In genomic region chr6:99118534-99118933, GRCm38 (mm10) we compare ENCODE assay signal across 26 mouse cellular contexts.
A peak's percentile ranks its signal among the peaks of the same experiment; 100 is the strongest.
DNase-seq lines count a peak whose midpoint lies in the region; ATAC-seq and TF ChIP-seq lines count a peak whose summit lies in the region.
"Had no signal": no experiment of that assay in that cellular context is flagged by ENCODE, and none has a peak within 500 bp of the region (broad histone marks: within the 10 kb centered on the region; RNA-seq: fewer than 3 reads in every experiment).

No protein-coding gene starts in this region.

- no peak overlapping the region for H3K4me3 ChIP-seq in liver, postnatal 0 days (ENCODE audit: low read depth, low read length)
- no peak overlapping the region for H3K4me3 ChIP-seq in stomach, embryonic 14.5 days (ENCODE audit: low read depth, low read length)
- no peak overlapping the region for H3K4me3 ChIP-seq in stomach, postnatal 0 days (ENCODE audit: low read depth, low read length)
- H3K4me3 ChIP-seq: forebrain, embryonic 13.5 days; heart, embryonic 13.5 days; limb, embryonic 12.5 days; myocyte; neural tube, embryonic 12.5 days had no signal

- H3K36me3 ChIP-seq in liver, postnatal 0 days (replicated peaks; ENCODE audit: insufficient read depth, low read length) = no peaks in the 10 kb centered on the region
- no peaks in the 10 kb centered on the region for H3K36me3 ChIP-seq in stomach, embryonic 14.5 days (ENCODE audit: control insufficient read depth, insufficient read depth, low read length)
- no peaks in the 10 kb centered on the region for H3K36me3 ChIP-seq in stomach, postnatal 0 days (ENCODE audit: control insufficient read depth, insufficient read depth, low read length)
- H3K36me3 ChIP-seq: heart, embryonic 13.5 days; limb, embryonic 12.5 days; neural tube, embryonic 12.5 days had no signal

- H3K9me3 ChIP-seq in liver, postnatal 0 days (ENCODE audit: low read length) = no peaks in the 10 kb centered on the region
- H3K9me3 ChIP-seq in stomach, embryonic 14.5 days (ENCODE audit: control insufficient read depth, low read depth, low read length) = no peaks in the 10 kb centered on the region
- H3K9me3 ChIP-seq in stomach, postnatal 0 days (ENCODE audit: control insufficient read depth, low read length) = no peaks in the 10 kb centered on the region
- H3K9me3 ChIP-seq: forebrain, embryonic 13.5 days; heart, embryonic 13.5 days; limb, embryonic 12.5 days; neural tube, embryonic 12.5 days had no signal

- intact Hi-C loops in left cerebral cortex, postnatal 4 days (cut with DNase I) = no loop called here

- peak; percentile 48 for DNase-seq in kidney, postnatal 14 days
- DNase-seq in kidney, adult 9 months = no peak
- DNase-seq in liver, postnatal 0 days = peak; percentile 55
- DNase-seq in liver = no peak
- DNase-seq in stomach, postnatal 0 days (ENCODE audit: low spot score) = no peak
- no peak for DNase-seq in left cerebral cortex, postnatal 4 days
- DNase-seq: adrenal gland, adult 8-10 months; B cell, adult 2 months; cerebellum, adult 11 months; cerebellum, adult 9-10 months; cerebellum, postnatal 36 days; gastrocnemius, postnatal 10 days; heart, postnatal 10 days; thymus, adult 18-20 months; thymus, postnatal 25 days had no signal

- TF ChIP-seq CTCF in liver, postnatal 0 days (IDR thresholded peaks at IDR 0.05; ENCODE audit: low read depth) = no peak
- TF ChIP-seq CTCF in stomach, postnatal 0 days (IDR thresholded peaks at IDR 0.05; ENCODE audit: low read depth) = no peak

- H3K27me3 ChIP-seq in liver, postnatal 0 days (ENCODE audit: insufficient read depth, low read length) = no peaks in the 10 kb centered on the region
- H3K27me3 ChIP-seq in stomach, embryonic 14.5 days (ENCODE audit: control insufficient read depth, insufficient read depth, low read length) = no peaks in the 10 kb centered on the region
- H3K27me3 ChIP-seq in stomach, postnatal 0 days (ENCODE audit: control insufficient read depth, insufficient read depth, low read length) = no peaks in the 10 kb centered on the region
- H3K27me3 ChIP-seq: forebrain, embryonic 13.5 days; heart, embryonic 13.5 days; neural tube, embryonic 12.5 days had no signal

- 48% methylated on average over 4 of the region's 4 CpGs for WGBS in liver, postnatal 0 days (ENCODE audit: insufficient replicate concordance)
- 41% methylated on average over 4 of the region's 4 CpGs for WGBS in stomach, embryonic 14.5 days
- 34% methylated on average over 4 of the region's 4 CpGs for WGBS in stomach, postnatal 0 days

- TF ChIP-seq EP300 in liver, postnatal 0 days (IDR thresholded peaks at IDR 0.05; ENCODE audit: low read depth) = no peak
- TF ChIP-seq EP300 in stomach, postnatal 0 days (optimal IDR thresholded peaks at IDR 0.05) = no peak

- H3K9ac ChIP-seq in liver, postnatal 0 days (replicated peaks) = no peak overlapping the region
- H3K9ac ChIP-seq in stomach, embryonic 14.5 days (replicated peaks; ENCODE audit: low read depth, low read length) = no peak overlapping the region
- H3K9ac ChIP-seq in stomach, postnatal 0 days (ENCODE audit: low read length) = no peak overlapping the region
- H3K9ac ChIP-seq: forebrain, embryonic 13.5 days; heart, embryonic 13.5 days; hindbrain, embryonic 14.5 days; limb, embryonic 12.5 days; liver, embryonic 14.5 days; neural tube, embryonic 12.5 days had no signal

- peak; percentile 67 for ATAC-seq in liver, postnatal 0 days
- no peak for ATAC-seq in stomach, embryonic 14.5 days (ENCODE audit: insufficient number of reproducible peaks, insufficient read depth, low FRiP score, low read depth)
- no peak for ATAC-seq in stomach, postnatal 0 days (ENCODE audit: low FRiP score, low TSS enrichment)
- ATAC-seq: forebrain, embryonic 13.5 days; intestine, postnatal 0 days; midbrain, embryonic 16.5 days had no signal

- H3K4me1 ChIP-seq in liver, postnatal 0 days (ENCODE audit: insufficient read depth) = peaks cover 11% of the 10 kb centered on the region
- H3K4me1 ChIP-seq in stomach, embryonic 14.5 days (ENCODE audit: control insufficient read depth, insufficient read depth, low read length) = peaks cover 8% of the 10 kb centered on the region; the same call in 1 of the 2 replicates
- no peaks in the 10 kb centered on the region for H3K4me1 ChIP-seq in stomach, postnatal 0 days (replicated peaks; ENCODE audit: control insufficient read depth, insufficient read depth)
- H3K4me1 ChIP-seq: heart, embryonic 13.5 days; limb, embryonic 12.5 days; neural tube, embryonic 12.5 days had no signal

- H3K4me2 ChIP-seq in liver, postnatal 0 days (ENCODE audit: low read depth, low read length) = no peak overlapping the region
- no peak overlapping the region for H3K4me2 ChIP-seq in stomach, embryonic 14.5 days (replicated peaks; ENCODE audit: low read depth, low read length)
- no peak overlapping the region for H3K4me2 ChIP-seq in stomach, postnatal 0 days (replicated peaks; ENCODE audit: low read depth)
- H3K4me2 ChIP-seq: forebrain, embryonic 13.5 days; heart, embryonic 13.5 days; hindbrain, embryonic 14.5 days; limb, embryonic 12.5 days; midbrain, embryonic 11.5 days; neural tube, embryonic 12.5 days had no signal

- H3K27ac ChIP-seq in liver, postnatal 0 days (ENCODE audit: low read depth) = no peak overlapping the region
- H3K27ac ChIP-seq in stomach, embryonic 14.5 days (ENCODE audit: low read length) = peak overlapping the region; percentile 52
- no peak overlapping the region for H3K27ac ChIP-seq in stomach, postnatal 0 days (replicated peaks)
- H3K27ac ChIP-seq: forebrain, embryonic 13.5 days; heart, embryonic 13.5 days; hindbrain, embryonic 14.5 days; limb, embryonic 12.5 days; liver, embryonic 14.5 days; neural tube, embryonic 12.5 days had no signal

Comparison
In these comparisons a context has a peak if more than half of its experiments do, and no peak if none do; other contexts are left out.
1. DNase-seq: peak in kidney, postnatal 14 days (single experiment) and liver, postnatal 0 days (single experiment); none in kidney, adult 9 months (single experiment), liver (single experiment), stomach, postnatal 0 days (single experiment) and left cerebral cortex, postnatal 4 days (single experiment).